Mouse (Mus musculus): ENCODE data around the gene Arid1b. TPM values are rescaled to one million over a fixed set of nuclear protein-coding genes. Genes with fewer than 3 reads are reported as not detected.

Arid1b gene
- total RNA-seq, 4 experiments from 2014 or later, result 88.8 to 107 (median 100) TPM

DNA sequence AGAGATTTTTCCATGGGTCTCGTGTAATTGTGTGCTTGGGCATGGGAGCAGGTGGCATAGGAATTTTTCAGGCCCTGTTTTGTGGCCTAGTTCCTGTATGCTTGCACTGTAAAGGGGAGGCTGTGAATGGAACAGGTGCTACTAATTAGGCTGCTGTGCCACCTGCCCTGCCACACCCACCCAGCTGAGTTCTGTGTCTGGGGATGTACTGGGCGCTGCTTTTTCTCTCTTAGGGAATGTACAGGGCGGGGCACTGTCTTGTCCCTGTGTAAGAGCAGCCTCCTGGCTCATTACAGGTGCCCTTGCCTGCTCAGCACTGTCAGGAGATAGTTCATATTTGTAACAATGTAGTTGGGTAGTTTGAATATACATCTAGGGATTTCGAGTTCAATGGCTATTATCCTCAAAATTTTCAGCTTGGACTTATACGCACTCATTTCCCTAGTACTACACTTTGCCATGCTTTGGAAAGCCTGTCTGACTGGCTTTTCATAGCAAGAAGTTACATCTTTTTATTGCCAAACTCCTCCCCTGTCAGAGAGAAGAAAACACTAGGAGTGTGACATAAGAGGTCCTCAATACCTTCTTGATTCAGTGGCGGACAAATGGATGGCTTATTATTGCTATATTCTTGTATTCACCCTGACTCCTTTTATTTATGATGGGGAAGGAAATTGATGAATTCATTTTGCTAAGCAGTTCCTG, 149.8 kb downstream of the Arid1b start:
- no peak for DNase-seq (ENCODE audit: low spot score in 2 of 2)

DNA sequence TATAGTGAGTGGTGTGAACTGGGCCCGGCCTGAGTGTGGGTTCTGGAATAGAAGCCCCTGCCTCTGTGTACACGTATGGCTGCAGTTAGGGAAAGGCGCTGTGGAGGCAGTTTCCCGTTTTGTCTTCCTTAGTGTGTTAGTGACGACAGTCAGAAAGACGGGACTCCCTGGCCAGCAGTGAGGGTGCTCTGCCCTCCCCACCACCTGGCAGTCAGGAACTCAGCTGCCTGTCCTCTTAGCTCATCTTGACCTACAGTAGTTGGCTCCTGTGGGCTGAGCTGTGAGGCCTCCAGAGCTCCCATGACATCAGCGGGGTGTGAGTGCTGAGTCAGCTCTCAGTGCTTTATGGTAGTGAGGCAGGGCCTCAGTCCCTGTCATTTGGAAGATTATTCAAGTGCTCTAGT, 156.5 kb downstream of the Arid1b start:
- no peak for DNase-seq (ENCODE audit: low spot score in 2 of 2)

DNA sequence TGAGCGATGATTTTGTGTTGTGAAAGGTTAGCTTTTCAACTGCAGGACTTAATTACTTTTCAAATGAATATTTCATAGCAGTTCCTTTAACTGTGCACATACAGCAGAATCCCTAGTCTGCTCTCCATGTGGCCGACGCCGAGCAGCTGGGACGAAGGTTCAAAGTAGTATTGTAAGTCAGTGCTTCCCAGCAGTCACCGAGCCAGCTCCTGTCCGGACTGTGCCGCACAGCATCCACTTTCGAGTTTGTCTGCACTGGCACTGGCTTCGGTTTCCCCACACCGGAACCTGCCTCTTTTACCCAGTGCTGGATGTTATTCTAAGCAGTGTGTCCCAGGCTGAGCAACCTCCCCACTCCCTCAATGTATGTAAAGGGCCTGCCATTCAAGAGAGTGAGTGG, 157.7 kb downstream of the Arid1b start:
- DNase-seq (ENCODE audit: low spot score in 2 of 2), result no peak

DNA sequence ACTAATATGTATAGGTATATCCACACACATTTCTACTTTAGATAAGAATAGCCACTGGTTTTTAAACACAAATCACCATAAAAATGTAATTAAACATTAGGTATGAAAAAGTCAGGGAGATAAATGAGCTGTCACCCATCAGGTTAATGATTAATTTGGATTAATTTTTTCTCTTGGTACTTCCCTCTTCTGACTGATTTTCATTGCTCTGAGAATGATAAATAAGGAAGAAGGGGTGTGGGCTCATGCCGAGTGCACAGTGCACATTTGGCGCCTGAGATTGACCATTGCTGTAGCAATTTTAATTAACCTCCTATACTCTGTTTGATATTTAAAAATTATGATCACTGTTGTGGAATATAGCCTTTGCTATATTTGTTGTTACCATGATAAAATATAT, 159.3 kb downstream of the Arid1b start:
- no peak for DNase-seq (ENCODE audit: low spot score in 2 of 2)

DNA sequence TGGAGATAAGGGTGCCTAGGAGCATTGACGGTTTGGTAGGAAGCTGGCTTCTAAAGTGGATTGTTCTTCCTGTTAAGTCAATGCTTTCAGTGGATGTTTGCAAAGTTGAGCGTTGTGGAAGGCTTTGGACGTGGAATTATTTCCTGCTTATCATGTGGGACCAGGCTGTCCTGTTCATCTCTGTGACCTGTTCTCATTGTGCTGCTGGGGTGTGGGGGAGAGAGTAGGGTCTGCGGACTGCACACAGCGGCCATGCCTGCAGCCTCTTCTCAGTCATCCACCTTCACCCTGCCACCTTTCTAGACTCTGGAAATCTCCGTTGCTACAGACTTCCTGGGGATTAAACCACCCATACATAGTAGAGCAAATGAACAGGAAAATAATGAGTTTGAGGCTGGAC, 160.2 kb downstream of the Arid1b start:
- no peak for DNase-seq (ENCODE audit: low spot score in 2 of 2)

DNA sequence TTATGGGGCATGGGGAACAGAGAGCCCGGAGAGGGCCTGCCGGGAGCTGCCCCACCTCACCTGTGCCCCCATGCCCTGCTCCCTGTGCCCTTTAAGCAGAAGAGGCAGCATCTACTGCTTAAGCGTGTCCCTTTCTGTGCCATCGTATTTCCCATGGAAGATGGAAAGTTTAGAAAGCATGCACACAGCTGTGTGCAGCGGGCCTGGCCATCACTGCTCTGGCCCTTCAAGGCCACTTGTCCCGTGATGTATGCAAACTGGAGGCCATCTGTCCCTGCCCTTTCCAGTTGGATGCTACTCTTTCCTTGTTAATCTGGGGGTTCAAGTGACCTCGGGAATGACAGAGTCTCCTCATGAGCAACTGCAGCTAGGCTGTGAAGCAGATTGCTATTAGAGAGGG, 163.5 kb downstream of the Arid1b start:
- no peak for DNase-seq (ENCODE audit: low spot score in 2 of 2)

DNA sequence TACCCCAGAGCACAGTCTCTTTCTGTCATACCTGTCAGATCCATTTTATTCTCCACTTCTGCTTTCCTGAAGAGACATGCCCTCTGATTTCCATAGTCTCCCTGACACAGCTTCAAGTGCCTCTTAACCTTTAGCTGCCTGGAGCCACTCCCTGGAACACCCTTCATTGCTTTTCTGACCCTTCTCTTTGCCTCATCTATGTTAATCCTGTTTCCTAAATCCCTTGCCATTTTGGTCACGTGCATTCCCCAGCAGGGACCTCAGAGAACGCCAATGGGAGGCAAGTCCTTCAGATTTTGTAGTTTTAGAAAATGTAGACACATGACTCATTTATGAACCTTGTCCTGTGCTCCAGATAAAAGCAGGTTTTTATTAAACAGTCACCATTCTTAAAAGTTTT, 168.4 kb downstream of the Arid1b start:
- no peak for DNase-seq (ENCODE audit: low spot score in 2 of 2)

DNA sequence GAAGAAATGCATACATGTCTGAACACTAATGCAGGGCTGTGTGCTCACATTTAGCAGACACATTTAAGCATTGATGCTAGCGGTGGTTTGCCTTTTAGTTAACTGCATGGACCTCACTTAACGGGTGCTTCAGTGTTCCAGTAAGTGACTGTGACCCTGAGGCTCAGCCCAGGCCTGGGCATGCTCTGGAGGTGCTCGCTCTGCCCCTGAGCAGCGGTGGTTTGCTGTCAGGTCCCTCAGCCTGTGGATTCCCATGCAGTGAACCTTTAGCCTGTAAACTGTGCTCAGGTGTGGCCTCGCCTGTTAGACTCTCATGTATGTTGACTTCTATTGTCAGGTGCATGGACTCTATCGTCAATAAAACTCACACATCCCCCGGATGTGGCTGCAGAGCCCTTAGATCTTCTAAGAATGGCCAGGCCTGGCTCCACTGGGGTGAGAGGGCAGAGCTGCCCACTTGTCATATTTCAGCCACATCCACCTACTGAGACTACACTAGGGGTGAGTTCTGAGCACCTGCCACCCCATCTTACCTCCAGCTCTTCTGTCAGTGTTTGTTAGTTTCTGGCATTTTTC, 169.2 kb downstream of the Arid1b start:
- no peak for DNase-seq (ENCODE audit: low spot score in 2 of 2)

DNA sequence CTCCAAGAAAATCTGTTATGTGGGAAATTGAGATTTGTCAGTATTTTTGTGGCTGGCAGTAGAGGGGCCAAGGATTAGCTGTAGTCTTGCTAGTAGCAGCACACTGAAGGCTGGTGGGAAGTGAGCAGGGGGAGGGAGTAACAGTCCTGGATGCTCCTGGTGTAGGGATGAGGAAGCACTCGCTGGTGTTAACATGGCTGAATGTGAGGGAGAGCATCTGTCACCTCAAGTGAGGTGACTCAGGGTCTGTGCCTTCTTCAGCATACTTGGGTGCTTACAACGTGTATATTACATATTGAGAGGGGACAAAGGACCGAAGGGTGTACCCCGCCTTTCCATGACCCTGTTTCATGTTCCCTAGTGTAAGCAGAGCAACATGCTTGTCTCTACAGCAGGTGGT, 170.7 kb downstream of the Arid1b start:
- no peak for DNase-seq (ENCODE audit: low spot score in 2 of 2)

DNA sequence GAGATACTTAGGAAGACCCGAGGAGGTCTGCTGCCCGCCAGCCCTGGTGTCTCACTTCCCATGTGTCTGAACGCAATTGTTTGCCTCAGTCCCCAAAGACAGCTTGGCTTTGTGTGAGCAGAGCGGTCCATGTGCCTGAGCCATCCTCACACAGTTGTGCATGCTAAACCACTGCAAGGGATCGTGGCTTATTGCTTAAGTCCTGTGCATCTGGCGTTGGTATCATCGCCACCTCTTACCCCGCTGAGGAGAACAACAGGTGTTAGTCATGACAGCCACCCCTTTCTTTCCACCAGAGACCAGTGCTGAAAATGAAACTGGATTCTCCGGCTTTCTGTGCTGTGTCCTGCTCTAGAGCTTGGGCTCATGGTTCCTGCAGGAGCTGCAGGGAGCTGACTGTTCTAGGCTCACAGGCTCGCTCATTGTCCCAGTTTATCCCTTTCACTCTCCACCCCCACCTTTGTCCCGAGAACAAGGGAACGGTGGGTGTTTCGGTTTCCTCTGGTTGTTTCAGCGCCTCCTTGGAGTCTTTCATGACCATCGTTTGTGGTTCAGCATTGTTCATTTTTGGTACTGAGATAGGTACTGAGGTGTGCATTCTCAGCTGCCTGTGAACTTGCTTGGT, 171.2 kb downstream of the Arid1b start:
- DNase-seq (ENCODE audit: low spot score in 2 of 2), result no peak

DNA sequence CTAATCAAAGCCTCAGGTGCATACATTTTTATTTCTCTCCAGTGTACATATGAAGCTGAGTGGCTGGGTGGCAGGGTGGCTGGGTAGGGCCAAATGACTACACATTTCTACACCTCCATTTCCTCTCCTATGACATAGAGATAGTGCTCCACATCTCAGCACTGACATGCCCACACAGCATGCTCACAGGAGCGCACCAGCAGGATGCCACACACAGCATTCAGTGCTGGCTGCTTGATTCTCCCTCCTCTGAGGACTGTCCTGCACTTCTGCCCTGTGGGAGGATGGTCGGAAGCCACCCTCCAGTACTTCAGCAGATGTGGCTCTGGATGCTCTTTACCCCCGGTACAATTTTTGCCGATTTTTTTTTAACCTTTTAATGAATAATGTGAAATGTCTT, 172.0 kb downstream of the Arid1b start:
- DNase-seq (ENCODE audit: low spot score in 2 of 2), result no peak

DNA sequence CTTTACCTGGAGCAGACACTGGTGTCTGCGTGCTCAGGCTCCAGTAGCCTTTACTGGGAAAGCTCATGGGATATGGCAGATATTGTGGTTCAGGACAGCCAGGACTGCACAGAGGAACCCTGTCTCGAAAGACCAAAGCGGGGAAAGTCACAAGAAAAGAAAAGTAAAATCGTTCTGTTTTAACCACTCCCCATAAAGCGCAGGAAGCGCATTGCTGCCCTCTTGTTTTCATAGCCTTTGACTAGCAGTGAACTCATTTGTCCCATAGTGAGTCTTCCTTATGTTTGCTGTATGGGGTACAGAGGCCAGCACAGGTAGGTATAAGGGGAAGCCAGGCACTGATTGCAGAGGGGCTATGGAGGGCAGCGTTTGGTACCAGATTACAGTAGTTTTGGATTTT, 173.9 kb downstream of the Arid1b start:
- DNase-seq (ENCODE audit: low spot score in 2 of 2), result no peak

DNA sequence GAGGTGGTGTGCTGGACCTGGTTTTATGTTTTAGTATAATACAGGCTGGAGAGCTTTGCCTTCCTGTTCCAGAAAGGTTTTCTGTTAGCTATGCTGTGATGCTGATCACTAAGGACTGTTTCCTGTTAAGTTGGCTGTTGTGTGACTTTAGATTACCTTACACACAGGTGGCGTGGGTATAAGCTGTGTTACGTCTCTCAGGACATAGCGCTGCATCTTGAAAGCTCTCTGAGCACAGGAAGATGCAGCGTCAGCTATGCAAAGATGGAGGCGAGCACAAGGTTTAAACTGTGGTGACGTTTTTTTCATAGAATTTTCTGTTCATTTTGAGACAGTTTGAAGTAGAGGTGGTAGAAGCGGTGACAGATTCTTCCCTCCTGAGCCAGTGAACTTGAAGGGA, 174.5 kb downstream of the Arid1b start:
- DNase-seq (ENCODE audit: low spot score in 2 of 2), result no peak

DNA sequence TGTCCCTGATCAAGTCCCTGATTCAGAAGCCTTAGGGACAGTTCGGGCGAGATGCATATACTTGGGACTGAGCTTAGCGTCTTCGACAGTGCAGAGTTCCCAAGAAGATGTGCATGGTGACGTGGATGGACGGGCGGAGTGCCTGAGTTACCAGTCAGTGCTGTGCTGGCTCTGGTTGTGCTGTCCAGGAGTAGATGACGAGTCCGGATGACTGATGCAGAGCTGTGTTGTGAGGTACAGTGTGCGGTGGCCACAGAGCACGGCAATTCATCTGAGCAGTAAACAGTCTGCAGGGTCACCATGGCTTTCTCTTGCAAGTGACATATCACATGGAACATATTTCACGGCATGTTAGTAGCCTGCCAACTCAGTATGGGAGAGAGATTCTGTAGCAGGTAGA, 176.2 kb downstream of the Arid1b start:
- no peak for DNase-seq (ENCODE audit: low spot score in 2 of 2)

DNA sequence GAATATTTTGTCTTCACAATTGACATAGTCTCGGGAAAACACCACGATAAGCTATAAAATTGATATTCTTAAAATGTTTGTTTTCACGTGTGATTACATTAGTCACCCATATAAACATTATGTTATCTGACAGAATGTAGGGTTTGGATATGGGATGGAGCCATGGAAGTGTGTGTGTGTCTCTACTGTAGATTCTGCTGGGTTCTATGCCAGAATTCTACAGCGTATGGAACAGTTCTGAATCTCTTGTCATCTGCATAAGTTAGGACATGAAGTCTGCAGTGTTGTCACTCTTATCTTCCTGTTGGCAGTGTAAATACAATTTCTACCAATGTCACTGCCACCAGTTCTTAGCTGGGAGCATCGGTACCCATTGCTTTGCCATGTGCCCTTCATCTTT, 177.3 kb downstream of the Arid1b start:
- no peak for DNase-seq (ENCODE audit: low spot score in 2 of 2)

DNA sequence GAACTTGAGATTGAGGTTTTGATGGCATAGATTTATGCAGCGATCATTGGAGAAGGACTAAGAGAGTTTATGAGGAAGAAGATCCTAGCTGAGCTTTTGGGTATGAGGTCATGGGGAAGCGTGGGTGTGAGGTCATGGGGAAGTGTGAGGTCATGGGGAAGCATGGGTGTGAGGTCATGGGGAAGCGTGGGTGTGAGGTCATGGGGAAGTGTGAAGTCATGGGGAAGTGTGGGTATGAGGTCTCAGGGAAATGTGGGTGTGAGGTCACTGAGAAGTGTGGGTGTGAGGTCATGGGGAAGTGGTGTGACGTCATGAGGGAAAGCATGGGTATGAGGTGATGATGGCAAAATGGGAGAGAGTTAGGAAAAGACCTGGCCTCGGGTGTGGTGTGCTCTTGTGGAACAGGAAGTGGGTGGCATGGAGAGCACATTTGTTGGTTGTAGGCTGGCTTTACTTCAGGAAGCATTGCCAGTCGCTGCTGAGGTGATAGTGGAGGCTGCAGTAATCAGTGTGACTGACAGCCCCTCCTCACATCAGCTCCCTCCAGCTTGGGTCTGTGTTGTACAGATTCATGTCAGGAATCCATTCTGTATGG, 180.4 kb downstream of the Arid1b start:
- DNase-seq (ENCODE audit: low spot score in 2 of 2), result no peak

DNA sequence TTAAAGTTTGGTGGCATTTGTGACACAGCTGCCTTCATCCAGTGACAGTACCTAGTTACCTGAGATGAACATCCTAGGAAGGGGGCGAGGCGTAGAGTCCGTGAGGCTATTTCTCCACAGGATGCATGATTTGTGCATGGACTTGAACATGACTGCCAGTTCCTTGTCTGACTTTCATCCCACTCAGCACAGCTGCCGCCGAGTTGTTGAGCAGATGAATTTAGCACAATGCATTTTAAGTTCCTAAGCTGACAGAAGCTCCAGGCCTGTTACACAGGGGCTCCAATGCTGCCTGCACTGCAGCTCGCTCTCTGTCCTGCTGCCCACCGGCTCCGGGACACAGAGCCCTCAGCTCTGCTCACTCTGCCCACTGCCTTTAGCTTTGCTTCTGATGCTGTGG, 181.4 kb downstream of the Arid1b start:
- DNase-seq (ENCODE audit: low spot score in 2 of 2), result peak in 1 of 2 experiments; percentile 48

DNA sequence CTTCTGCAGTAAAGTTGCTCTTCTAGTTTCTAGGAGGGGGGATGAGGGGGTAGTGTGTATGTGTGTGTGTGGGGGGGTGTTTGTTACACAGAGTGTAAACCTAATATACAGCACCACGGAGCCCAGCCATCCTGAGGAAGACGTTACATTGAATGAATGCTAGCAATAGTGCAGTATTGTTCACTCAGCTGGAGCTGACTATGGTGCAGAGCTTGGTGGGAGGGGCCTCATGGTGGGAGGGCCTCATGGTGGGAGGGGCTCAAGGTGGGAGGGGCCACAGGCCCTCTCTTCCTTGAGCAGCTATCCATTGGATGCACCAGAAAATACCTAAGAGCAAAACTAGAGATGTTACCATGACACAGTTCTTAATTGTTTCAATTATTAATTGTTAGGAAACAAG, 182.2 kb downstream of the Arid1b start:
- no peak for DNase-seq (ENCODE audit: low spot score in 2 of 2)

DNA sequence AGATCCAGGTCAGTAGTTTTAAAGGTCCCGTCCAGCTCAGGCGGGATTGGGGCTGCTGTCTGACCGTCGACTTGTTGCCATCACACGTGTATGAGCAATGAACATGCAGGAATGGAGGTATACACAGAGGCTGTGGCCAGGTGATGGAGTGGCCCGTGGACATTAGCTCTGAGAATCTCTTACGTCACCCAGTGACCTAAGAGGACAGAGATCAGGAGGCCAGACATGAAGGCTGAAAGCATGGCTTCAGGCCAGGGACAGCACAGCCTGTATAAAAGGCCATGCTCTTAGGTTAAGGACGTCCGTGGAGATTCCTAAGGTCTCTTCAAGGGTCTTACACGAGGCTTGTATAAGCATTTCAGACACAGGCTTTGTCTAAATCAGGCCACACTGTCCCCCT, 184.4 kb downstream of the Arid1b start:
- DNase-seq (ENCODE audit: low spot score in 2 of 2), result no peak

DNA sequence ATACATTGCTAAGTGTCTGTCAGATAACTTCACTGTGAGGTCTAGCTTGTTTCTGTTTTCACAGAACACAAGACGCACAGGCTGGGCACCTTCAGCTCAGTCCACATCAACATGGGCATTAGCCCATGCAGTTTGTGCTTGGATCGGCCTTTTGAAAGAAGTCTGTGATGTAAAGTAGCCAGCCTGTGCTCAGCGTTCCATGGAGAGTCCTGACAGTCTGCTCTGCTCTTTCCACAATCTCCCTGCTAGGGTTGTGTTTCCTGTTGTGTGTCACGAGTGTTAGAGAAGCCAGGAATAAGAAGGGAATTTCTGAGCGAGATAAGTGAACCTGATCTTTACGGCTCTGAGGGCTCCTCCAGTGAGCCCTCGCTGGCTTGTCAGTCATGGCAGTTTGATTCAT, 184.9 kb downstream of the Arid1b start:
- DNase-seq (ENCODE audit: low spot score in 2 of 2), result no peak

DNA sequence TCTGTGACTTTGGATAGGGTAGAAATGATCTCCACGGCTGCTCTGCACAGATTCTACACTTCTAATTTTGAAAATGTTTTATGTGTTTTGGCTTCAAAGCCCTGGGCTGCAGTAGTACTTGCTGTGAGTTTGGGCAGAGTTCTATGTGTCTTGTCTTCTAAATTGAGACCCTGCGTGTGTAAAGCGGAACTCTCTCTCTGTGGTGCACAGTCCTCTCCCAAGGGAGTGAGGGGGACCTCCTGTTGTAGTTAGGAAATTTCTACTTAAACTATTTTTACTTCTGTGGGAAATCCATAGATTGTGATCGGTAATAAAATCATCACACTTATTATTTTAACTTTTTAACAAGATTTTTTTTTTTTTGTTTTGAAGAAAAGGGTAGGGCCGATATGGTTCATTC, 185.3 kb downstream of the Arid1b start:
- no peak for DNase-seq (ENCODE audit: low spot score in 2 of 2)

DNA sequence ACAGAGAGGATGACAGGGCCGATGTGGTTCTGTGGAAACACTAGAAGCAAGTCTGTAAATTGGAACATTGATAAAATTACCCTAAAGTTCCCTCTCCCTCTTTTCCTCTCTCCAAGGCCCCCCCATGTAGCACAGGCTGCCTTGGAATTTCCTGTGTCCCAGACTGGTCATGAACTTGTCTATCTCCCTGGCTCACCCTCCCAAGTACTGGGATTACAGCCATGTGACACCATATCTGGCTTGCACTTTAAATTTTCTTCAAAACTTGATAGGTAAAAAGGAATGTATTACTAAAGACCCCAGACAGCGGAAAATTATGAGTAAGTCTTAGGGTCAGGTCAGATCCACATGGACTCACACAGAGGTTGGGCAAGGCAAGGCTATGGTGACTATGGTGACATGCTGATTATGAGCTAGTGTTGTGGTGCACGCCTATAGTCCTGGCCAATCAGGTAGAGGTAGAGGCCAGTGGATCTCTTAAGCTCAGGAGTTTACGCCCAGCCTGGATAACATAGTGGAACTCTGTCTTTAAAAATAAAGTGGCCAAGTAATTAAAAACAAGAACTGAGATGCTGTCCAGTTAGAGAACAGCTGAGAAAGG, 185.9 kb downstream of the Arid1b start:
- no peak for DNase-seq (ENCODE audit: low spot score in 2 of 2)

Measured in layer of hippocampus, adult 8-10 months (tissue).